Mouse (Mus musculus) lung, adult 2 months (tissue): ENCODE results near the gene Gm44805. TPM values are rescaled to one million over a fixed set of nuclear protein-coding genes. Genes with fewer than 3 reads are reported as not detected.

Experiments
- DNase-seq: peaks from one replicate; pipeline ENCODE4 v3.0.0; 2022
- H3K4me1 ChIP-seq: fragments of 200-500 bp; 2 replicates; pipeline ENCODE4 v1.6.1; 2011; ENCODE audit warnings: low read length; ENCODE audit not compliant: control insufficient read depth, insufficient read depth
- H3K4me3 ChIP-seq: fragments of 200-500 bp; replicated peaks from 2 replicates; pipeline ENCODE3; 2011; ENCODE audit warnings: low read depth, mild to moderate bottlenecking, control low read depth, low read length; ENCODE audit errors: extremely low read depth
- CTCF ChIP-seq: fragments of 200-500 bp; IDR thresholded peaks from 2 replicates; pipeline ENCODE4 v1.5.1; 2011; ENCODE audit warnings: mild to moderate bottlenecking, low read length, control low read depth; ENCODE audit not compliant: insufficient read depth
- POLR2A ChIP-seq: fragments of 200-500 bp; IDR thresholded peaks from 2 replicates; pipeline ENCODE4 v1.6.1; 2011; ENCODE audit warnings: low read depth, mild to moderate bottlenecking, control low read depth, low read length, borderline replicate concordance; ENCODE audit errors: extremely low read depth
- WGBS: fragments of 180-500 bp; shearing (Covaris S2); methylation state at CpG from one replicate; pipeline ENCODE4 v1.1.7; 2018; 5-methylcytosine and 5-hydroxymethylcytosine counted together
- polyA plus RNA-seq: library from polyadenylated mRNA; depleted of rRNA; stranded (reverse); fragments of >200 nt; gene quantifications from 2 replicates; pipeline ENCODE4 v1.2.3, GENCODE M21; 2012

Gene Gm44805
- polyA plus RNA-seq, 1 experiment = not detected

DNA sequence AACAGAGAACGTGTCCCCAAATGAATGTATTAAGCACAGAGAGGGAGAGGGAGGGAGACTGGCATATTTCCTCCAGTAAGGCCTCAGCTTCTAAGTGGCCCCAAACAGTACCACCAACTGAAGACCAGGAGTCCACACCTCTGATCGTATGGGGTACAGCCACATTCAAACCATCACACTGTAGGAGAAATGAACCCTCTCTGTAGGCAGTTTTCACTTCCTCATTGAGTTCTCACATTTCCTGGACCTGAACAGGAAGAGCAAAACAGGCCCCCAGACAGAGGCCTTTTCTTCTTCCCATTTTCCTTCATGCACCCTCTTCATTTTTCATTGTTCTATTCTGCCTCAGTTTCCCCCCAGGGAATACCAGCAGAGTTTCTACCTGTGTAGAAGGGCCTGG, 13.8 kb downstream of the Gm44805 start:
- Histone ChIP-seq H3K4me3 (no peak overlapping the region), H3K4me1 (peaks cover 14% of the 10 kb centered on the region)
- DNase-seq = no peak
- 64% methylated on average over 2 of the region's 2 CpGs for WGBS
- no peak for TF ChIP-seq POLR2A
- TF ChIP-seq CTCF = no peak

DNA sequence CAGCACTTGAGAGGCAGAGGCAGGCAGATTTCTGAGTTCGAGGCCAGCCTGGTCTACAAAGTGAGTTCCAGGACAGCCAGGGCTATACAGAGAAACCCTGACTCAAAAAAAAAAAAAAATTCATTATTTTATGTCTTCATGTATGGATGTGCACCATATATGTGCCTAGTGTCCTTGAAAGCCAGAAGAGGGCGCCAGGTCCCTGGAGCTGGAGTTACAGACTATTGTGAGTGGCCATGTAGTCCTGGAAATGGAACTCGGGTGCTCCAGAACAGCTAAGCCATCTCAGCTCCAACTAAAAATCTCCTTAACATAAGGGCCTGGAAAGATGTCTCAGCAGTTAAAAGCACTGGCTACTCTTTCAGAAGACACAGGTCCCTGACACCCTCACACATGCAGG, 14.5 kb downstream of the Gm44805 start:
- DNase-seq = no peak
- TF ChIP-seq POLR2A = no peak
- no peak for TF ChIP-seq CTCF
- Histone ChIP-seq H3K4me3 (no peak overlapping the region), H3K4me1 (peaks cover 14% of the 10 kb centered on the region)
- WGBS = 62% methylated on average over 3 of the region's 3 CpGs

DNA sequence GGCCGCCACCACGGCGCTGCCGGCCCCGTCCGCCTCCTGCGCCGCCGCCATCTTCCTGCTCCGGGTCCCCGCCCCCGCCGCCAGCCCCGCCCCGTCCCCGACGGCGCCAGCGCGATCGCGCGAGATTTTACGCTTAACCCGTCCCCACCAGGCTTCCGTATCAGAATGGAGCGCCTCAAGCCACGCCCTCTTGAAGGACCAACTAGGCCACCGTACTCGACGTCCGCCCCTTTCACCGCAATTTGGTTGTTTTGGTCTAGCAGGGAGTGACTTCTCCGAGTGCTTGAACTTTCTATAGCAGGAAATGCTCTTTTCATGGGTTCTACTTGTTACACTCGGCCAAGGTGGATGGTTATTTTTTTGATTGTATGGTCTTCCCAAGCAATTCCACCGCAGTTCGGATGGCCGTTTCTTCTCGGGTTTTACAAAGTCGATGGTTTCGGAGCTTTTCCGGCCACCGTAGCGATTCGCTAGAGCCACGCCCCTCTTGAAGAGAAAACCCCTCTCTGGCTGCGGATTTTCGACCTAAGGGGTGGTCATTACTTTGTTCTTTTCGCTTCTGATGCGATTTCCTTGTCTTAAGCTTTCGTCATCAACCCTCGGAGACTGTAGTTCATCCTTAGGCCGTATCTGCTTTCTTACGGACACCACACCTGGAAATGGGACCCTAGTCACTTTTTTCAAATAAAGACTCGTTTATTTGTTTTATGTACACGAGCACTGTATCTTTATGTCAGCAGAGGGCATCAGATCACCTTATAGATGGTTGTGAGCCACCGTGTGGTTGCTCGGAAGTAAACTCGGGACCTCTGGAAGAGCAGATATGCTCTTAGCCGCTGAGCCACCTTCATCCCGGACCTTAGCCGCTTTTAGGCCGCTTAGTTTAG, 16.0 kb downstream of the Gm44805 start, which contains the start of gene Clptm1:
TSS of gene Clptm1 (minus strand) at position 79 of the 887 bp plus-strand sequence.
- H3K4me1 ChIP-seq = peaks cover 14% of the 10 kb centered on the region
- TF ChIP-seq POLR2A (peak; percentile 72; the same call in 1 of the 2 replicates), CTCF (no peak)
- peak within 1 kb of the TSS; percentile 78 for H3K4me3 ChIP-seq
- WGBS = under 1% methylated on average over 62 of the region's 63 CpGs
- DNase-seq = peak; percentile 97

DNA sequence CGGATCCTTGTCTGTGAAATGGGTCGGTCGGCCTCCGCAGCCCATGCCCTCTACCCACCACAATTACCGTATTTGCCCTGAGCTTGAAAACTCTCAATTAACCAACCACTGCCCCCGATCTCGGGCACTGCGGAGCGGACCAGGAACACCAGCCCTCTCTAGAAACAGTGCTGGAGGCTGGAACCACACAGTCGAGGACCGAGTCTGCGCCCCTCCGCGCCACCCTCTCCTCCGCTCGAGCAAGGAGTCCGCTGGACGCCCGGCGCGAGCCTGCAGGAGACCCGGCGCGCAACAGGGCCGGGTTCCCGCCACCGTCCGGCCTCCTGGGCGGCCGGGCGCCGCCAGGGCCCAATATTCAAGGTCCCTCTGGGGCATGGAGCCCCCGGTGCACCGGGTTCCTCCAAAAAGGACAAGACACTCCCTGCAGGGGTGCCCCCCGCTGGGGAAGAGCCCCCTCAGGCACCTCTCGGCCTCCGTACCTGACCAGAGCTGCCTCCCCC, 16.7 kb downstream of the Gm44805 start:
- peaks cover 14% of the 10 kb centered on the region for H3K4me1 ChIP-seq
- WGBS = under 1% methylated on average over 37 of the region's 37 CpGs
- DNase-seq = no peak
- TF ChIP-seq CTCF (no peak), POLR2A (no peak)
- peak overlapping the region; percentile 75 for H3K4me3 ChIP-seq

DNA sequence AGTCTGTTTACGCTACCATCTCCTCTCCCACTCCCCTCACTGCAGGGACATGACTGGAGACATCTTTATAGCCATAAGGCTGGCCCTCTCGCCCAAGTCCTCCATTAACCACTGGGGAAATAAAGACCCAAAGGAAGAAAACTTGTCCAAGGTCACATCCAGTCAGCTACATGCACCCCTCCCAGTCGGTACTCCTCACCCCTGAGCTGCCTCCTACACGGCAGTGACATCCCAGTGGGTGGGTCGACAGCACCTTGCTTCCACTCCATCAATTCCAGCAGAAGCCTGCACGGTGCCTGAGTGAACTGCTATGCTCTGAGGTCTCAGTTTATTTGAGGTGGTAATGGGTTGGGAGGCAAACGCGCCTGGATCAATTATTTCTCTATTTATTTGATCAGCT, 17.3 kb downstream of the Gm44805 start:
- Histone ChIP-seq H3K4me1 (peaks cover 10% of the 10 kb centered on the region), H3K4me3 (peak overlapping the region; percentile 75)
- 12% methylated on average over 8 of the region's 8 CpGs for WGBS
- DNase-seq = no peak
- no peak for TF ChIP-seq CTCF
- no peak for TF ChIP-seq POLR2A

DNA sequence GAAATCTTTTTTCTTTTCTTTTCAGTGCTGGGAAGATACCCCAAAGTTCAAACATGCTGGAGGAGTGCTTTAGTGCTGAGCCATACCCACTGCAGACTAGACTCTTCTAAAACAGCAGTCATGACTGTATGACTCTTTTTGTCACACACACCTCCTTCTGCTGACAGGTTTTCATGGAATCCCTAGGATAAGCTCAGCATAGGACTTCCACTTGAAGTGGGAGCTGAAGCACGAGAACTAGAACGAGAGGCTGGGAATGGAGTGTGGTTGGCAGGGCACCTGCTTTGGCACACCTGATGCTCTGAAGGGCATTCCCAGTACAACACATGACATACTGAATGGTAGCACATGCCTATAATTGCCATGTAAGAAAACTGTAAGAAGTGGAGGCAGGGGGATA, 28.6 kb downstream of the Gm44805 start:
- Histone ChIP-seq H3K4me3 (no peak overlapping the region), H3K4me1 (0 out of 2 replicates have a peak, but pooled peaks cover 2% of the 10 kb centered on the region)
- TF ChIP-seq POLR2A (no peak), CTCF (no peak)
- no peak for DNase-seq
- 88% methylated on average over 2 of the region's 2 CpGs for WGBS

DNA sequence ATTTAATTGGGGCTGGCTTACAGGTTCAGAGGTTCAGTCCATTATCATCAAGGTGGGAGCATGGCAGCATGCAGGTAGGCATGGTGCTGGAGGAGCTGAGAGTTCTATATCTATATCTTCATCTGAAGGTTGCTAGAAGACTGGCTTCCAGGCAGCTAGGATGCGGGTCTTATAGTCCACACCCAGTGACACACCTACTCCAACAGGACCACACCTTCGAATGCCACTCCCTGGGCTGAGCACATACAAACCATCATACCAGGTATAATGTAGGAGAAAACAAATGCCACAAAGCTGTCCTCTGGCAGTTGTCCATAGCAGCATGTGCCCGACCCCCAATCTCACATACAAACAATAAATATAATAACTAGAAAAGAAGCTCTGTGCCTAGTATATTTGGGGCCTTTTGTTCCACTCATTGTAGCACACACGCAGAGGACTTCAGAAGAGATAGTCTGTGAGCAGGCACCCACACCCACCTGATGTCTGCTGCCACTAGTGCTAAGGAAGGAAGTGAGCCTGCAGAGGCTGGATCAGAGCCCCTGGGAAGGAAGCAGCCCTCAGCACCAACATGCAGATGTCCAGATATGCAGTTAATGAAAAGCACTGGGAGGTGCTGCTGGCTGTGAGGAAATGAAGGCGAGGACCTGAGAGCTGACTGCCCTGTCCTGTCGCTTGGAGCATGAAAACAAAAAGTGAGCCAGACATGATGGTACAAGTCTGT, 30.0 kb downstream of the Gm44805 start:
- Histone ChIP-seq H3K4me3 (no peak overlapping the region), H3K4me1 (0 out of 2 replicates have a peak, but pooled peaks cover 2% of the 10 kb centered on the region)
- no peak for TF ChIP-seq CTCF
- no peak for TF ChIP-seq POLR2A
- no peak for DNase-seq
- 54% methylated on average over 6 of the region's 6 CpGs for WGBS

DNA sequence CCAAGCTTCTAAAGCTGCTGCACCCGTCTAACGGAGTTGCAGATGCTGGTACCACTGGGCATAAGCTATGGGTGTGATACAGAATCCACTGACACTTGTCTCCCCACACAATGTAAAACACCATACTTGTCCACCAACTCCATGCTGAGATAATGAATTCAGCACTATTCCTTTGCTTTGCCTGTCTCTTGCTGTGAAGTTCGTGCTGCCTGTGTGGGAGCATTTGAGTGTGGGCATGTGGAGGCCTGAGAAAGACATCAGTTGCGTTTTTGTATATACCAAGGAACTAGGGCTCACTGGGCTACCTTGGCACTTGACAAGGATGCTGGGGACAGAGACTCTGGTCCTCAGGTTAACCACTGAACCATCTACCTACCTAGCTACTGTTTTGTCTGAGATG, 40.0 kb downstream of the Gm44805 start:
- no peak overlapping the region for H3K4me3 ChIP-seq
- DNase-seq = no peak
- no peaks in the 10 kb centered on the region for H3K4me1 ChIP-seq
- 89% methylated on average over 4 of the region's 4 CpGs for WGBS
- no peak for TF ChIP-seq CTCF
- no peak for TF ChIP-seq POLR2A

DNA sequence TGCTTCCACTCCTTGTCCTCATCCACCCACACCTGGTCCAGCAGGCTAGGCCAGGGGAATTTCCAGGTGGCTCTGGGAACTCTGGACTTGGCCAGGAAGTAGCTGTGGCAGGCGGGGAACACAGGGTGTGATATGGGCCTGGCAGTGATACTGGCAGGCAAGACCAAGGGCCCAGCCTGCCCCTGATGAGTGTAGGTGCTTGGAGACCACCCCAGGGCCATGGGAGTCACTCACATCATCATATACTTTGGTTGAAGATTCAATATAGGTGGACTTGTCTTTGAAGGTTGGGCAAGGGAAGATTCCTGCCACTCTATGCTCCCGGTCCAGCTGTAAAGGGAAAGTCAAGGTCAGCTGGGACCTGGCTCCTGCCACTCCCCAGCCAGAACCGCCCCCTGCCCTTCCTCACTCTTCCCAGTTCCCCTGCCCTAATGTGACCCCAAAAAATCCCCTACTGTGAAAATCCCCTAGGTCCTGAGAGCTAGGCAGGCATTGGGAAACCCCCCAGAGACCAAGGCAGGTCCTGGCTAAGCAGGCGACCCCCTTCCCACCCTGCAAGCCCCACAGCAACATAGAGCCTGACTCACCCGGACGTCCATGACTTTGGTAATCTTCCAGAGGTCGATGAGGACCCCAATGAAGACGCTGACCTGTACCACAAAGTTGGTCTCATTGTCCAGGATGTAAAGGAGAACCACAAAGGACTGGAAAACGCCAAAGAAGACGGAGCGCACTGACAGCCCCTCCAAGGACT, 46.0 kb downstream of the Gm44805 start:
- no peak for DNase-seq
- Histone ChIP-seq H3K4me1 (no peaks in the 10 kb centered on the region), H3K4me3 (no peak overlapping the region)
- WGBS = 79% methylated on average over 11 of the region's 11 CpGs
- TF ChIP-seq POLR2A (no peak), CTCF (no peak)
